Mouse (Mus musculus) embryonic facial prominence, embryonic 13.5 days (tissue): ENCODE measurements at regions not wholly inside any gene's neighbourhood (a gene's known extent, or its start where the extent isn't known, plus 50 kb on each side); places are given as distances from the start of the nearest gene placed in this dataset.
"Not testable (repeated sequence)": the region's sequence is repeated elsewhere in the genome, so short reads cannot be mapped to it uniquely, and the experiment has no call there.

ENCODE experiments used
- ATAC-seq: fragments of 200-750 bp; cut with Nextera tagmentation; 2 replicates; pipeline ENCODE4 v1.8.0; 2017; ENCODE audit warnings: low read depth; ENCODE audit not compliant: insufficient number of reproducible peaks, insufficient read depth, low FRiP score, low TSS enrichment
- H3K27ac ChIP-seq: fragments of 300-500 bp; sonication (generic); 2 replicates; pipeline ENCODE4 v1.5.1; 2015; ENCODE audit warnings: moderate library complexity, mild to moderate bottlenecking, inconsistent platforms
- H3K27me3 ChIP-seq: fragments of 300-500 bp; sonication (generic); 2 replicates; pipeline ENCODE4 v1.6.1; 2015; ENCODE audit warnings: mild to moderate bottlenecking, inconsistent platforms
- H3K36me3 ChIP-seq: fragments of 300-500 bp; sonication (generic); 2 replicates; pipeline ENCODE4 v1.6.1; 2015; ENCODE audit warnings: mild to moderate bottlenecking, inconsistent platforms
- H3K4me1 ChIP-seq: fragments of 300-500 bp; sonication (generic); 2 replicates; pipeline ENCODE4 v1.6.1; 2015; ENCODE audit warnings: inconsistent platforms
- H3K4me2 ChIP-seq: fragments of 300-500 bp; sonication (generic); 2 replicates; pipeline ENCODE4 v1.6.1; 2015; ENCODE audit warnings: moderate library complexity, mild to moderate bottlenecking, inconsistent platforms
- H3K4me3 ChIP-seq: fragments of 300-500 bp; sonication (generic); 2 replicates; pipeline ENCODE4 v1.5.1; 2015; ENCODE audit warnings: mild to moderate bottlenecking, inconsistent platforms
- H3K9ac ChIP-seq: fragments of 300-500 bp; sonication (generic); 2 replicates; pipeline ENCODE4 v1.6.1; 2015; ENCODE audit warnings: mild to moderate bottlenecking, inconsistent platforms
- H3K9me3 ChIP-seq: fragments of 300-500 bp; sonication (generic); 2 replicates; pipeline ENCODE4 v1.6.1; 2016; ENCODE audit warnings: inconsistent platforms
- WGBS: fragments of 180-500 bp; shearing (Covaris S2); methylation state at CpG from one replicate; pipeline ENCODE4 v1.1.7; 2015; ENCODE audit warnings: mixed read lengths; 5-methylcytosine and 5-hydroxymethylcytosine counted together

DNA sequence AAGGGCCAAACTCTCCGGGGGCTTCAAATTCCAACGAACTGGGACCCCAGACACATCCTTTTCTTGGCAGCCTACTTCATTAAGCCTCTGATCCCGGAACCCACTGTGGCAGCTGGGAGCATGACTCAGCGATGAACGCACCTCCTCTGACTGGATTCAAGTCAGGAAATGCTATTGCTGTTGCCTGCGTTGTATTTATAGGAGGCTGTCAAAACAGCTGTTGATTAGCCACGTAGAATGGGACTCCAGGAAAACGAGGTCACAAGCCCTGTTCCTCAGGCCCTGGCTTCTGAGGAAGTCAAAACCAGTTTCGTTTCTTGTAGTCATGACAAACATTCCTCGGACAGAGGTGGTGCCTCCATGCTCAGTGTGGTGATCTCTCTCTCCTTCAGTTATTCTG, 295.0 kb downstream of the Diras2 start:
- no peak overlapping the region for H3K4me3 ChIP-seq
- WGBS, result 39% methylated on average over 10 of the region's 10 CpGs

DNA sequence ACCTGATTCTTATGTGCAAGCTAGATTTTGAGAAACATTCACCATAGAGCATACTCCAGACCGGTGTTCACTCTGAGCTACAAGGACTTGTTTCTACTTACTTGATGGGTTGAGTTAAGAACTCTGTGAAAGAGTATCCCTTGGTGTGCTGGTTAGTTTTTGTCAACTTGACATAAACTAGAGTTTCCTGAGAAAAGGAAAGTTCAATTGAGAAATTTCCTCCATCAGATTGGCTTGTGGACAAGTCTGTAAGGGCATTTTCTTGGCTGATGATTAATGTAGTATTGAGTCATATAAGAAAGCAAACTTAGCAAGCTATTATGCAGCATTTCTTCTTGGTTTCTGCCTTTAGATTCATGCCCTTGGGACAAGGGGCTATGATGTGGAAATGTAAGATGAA, 291.5 kb downstream of the Diras2 start:
- ATAC-seq, result no peak
- Histone ChIP-seq H3K9me3 (no peaks in the 10 kb centered on the region), H3K4me3 (no peak overlapping the region), H3K4me1 (peaks cover 4% of the 10 kb centered on the region; the same call in 1 of the 2 replicates), H3K4me2 (no peak overlapping the region), H3K27ac (no peak overlapping the region), H3K27me3 (no peaks in the 10 kb centered on the region), H3K36me3 (no peaks in the 10 kb centered on the region), H3K9ac (no peak overlapping the region)
- WGBS, result 95% methylated on average over 1 of the region's 1 CpGs

More for the DNA sequence above, 295.0 kb downstream of the Diras2 start:
- Histone ChIP-seq H3K36me3 (no peaks in the 10 kb centered on the region), H3K9ac (no peak overlapping the region), H3K4me1 (peaks cover 4% of the 10 kb centered on the region; the same call in 1 of the 2 replicates), H3K27me3 (no peaks in the 10 kb centered on the region), H3K9me3 (no peaks in the 10 kb centered on the region), H3K4me2 (peak overlapping the region; percentile 17; the same call in 1 of the 2 replicates), H3K27ac (no peak overlapping the region)
- no peak for ATAC-seq

DNA sequence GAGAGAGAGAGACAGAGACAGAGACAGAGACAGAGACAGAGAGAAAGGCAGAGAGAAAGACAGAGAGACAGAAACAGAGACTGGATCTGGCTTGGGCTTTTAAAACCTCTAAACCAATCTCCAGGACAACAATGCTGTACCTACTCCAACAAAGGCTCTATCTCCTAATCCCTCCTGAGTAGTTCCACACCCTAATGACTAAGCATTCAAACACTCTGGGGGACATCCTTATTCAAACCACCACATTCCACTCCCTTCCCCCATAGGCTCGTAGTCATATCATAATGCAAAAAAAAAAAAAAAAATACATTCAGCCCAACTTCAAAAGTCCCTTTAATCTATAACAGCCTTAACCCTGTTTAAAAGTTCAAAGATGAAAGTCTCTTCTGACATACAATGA, 289.3 kb downstream of the Diras2 start:
- ATAC-seq, result no peak
- Histone ChIP-seq H3K4me1 (no peaks in the 10 kb centered on the region), H3K36me3 (no peaks in the 10 kb centered on the region), H3K27me3 (no peaks in the 10 kb centered on the region), H3K4me2 (no peak overlapping the region), H3K4me3 (no peak overlapping the region), H3K27ac (no peak overlapping the region), H3K9ac (no peak overlapping the region), H3K9me3 (no peaks in the 10 kb centered on the region)
- 33% methylated on average over 1 of the region's 1 CpGs for WGBS

DNA sequence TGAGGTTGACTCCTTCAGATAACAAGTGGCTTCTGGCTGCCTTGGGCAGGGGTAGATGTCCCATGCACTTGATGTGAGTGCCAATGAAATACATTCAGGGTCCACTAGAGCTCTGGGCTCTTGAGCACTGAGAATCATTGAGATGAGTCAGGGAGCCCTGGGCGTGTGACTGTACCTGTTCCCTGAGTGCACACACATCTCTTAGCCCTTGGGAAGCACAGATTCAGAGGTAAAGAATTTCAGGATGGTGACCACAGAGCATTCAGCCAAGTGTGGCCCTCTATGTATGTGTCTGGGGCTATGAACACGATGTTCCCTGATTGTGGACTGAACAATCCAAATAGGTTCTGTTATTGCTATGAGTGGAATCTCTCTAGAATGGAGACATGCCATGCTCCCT, 281.6 kb downstream of the Diras2 start:
- Histone ChIP-seq H3K9me3 (no peaks in the 10 kb centered on the region), H3K4me2 (no peak overlapping the region), H3K9ac (no peak overlapping the region), H3K4me1 (no peaks in the 10 kb centered on the region), H3K27ac (no peak overlapping the region), H3K36me3 (no peaks in the 10 kb centered on the region), H3K4me3 (no peak overlapping the region), H3K27me3 (no peaks in the 10 kb centered on the region)
- WGBS, result 91% methylated on average over 2 of the region's 2 CpGs
- no peak for ATAC-seq

DNA sequence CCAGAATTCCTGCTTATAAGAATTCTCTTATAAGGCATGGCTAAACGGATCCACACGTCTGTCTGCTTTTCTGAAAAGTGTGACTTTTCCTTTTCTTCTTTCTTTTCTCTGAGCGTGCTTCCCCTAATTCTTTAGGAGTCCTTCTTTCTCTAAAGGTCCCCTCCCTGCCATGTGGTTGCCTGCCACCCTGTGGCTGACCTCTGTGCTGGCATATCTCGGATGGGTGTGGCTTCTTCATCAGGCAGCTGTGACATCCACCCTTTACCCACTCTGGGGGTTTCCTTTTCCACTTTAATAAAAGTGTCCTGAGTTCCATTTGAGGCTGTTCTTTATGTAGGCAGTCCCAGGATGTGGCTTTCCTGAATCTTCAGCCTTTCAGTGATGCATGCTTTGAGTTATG, 280.7 kb downstream of the Diras2 start:
- Histone ChIP-seq H3K27ac (no peak overlapping the region), H3K4me2 (no peak overlapping the region), H3K9me3 (no peaks in the 10 kb centered on the region), H3K9ac (no peak overlapping the region), H3K4me3 (no peak overlapping the region), H3K4me1 (no peaks in the 10 kb centered on the region), H3K36me3 (no peaks in the 10 kb centered on the region), H3K27me3 (no peaks in the 10 kb centered on the region)
- ATAC-seq, result no peak
- WGBS, result 49% methylated on average over 4 of the region's 4 CpGs

DNA sequence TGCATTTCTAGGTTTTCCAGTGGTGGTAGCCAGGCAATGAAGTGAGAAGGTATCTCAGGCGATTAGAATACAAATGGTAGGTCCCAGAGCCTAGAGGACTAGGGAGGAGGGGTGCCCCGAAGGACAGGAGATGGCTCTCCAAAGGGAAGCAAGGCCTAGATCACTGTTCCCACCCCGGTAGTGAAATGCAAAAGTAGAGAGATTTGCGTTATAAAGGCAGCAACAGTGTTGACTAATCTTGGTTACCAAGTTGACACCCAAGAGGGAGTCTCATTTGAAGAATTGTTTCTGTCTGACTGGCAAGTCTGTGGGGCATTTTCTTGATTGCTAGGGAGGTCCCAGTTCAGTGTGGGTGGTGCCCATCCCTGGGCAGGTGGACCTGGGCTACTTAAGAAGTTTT, 278.8 kb downstream of the Diras2 start:
- 52% methylated on average over 4 of the region's 4 CpGs for WGBS
- no peaks in the 10 kb centered on the region for H3K9me3 ChIP-seq

DNA sequence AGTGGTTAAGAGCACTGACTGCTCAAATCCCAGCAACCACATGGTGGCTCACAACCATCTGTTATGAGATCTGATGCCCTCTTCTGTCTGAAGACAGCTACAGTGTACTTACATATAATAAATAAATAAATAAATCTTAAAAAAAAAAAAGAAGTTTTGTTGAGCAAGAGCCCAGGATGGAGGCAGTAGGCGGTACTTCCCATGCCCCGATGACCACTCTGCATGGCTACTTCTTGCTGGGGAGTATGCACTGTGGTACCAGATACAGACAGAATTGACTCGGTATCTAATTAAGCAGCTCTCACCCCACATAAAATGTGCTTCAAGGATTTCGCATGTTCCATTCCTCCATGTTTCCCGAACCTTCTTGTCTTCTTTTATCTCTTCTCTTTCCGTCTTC, 278.4 kb downstream of the Diras2 start:
- WGBS, result 31% methylated on average over 6 of the region's 6 CpGs
- not testable (repeated sequence) for H3K9ac ChIP-seq, H3K4me3 ChIP-seq, H3K4me2 ChIP-seq, H3K9me3 ChIP-seq, H3K27me3 ChIP-seq, ATAC-seq, H3K36me3 ChIP-seq, H3K27ac ChIP-seq, H3K4me1 ChIP-seq

More for the DNA sequence above, 278.8 kb downstream of the Diras2 start:
- no peak overlapping the region for H3K4me3 ChIP-seq
- no peaks in the 10 kb centered on the region for H3K36me3 ChIP-seq
- no peak overlapping the region for H3K4me2 ChIP-seq
- no peak overlapping the region for H3K9ac ChIP-seq
- H3K27me3 ChIP-seq, result no peaks in the 10 kb centered on the region
- no peak overlapping the region for H3K27ac ChIP-seq
- no peak for ATAC-seq
- no peaks in the 10 kb centered on the region for H3K4me1 ChIP-seq

DNA sequence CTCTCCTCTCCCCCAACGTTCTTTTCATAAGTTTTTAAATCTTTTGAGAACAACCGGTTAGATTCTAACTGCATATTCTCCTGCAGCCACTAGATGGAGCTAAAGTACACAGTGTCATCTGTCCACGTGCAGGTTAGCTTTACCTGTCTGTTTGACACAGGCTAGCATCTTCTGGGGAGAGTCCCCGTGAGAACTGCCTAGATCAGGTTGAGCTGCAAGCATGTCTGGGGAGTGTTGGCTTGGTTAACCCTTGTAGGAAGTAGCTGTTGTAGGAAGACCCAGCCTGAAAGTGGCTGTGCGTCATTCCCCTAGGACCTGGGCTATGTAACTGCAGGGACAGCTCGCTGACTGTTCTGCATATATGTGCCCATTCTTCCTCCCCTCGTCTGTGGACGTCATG, 277.9 kb downstream of the Diras2 start:
- WGBS, result 29% methylated on average over 8 of the region's 8 CpGs

DNA sequence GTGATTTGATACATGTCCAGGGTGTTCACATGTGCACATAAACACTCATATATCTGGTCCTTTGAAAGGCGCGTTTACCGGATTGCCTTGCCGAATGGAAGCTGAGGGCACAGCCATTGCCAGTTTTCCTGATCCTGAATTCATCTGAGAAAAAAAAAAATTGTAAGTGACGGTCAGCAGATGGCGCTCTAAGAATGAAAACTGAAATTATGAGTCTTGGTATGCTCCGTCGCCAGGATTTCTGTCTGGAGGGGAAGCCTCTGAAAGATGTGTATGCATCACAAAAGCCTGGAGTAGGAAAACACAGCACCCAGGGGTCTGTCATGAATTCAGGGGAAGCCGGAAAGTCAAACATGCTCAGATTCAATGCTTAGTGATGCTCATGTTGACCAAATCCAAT, 276.9 kb downstream of the Diras2 start:
- Histone ChIP-seq H3K4me1 (no peaks in the 10 kb centered on the region), H3K9me3 (no peaks in the 10 kb centered on the region), H3K4me3 (no peak overlapping the region), H3K36me3 (no peaks in the 10 kb centered on the region), H3K27ac (no peak overlapping the region), H3K27me3 (no peaks in the 10 kb centered on the region), H3K4me2 (no peak overlapping the region), H3K9ac (no peak overlapping the region)
- 7% methylated on average over 9 of the region's 9 CpGs for WGBS
- no peak for ATAC-seq

More for the DNA sequence above, 277.9 kb downstream of the Diras2 start:
- Histone ChIP-seq H3K4me3 (no peak overlapping the region), H3K27ac (no peak overlapping the region), H3K27me3 (no peaks in the 10 kb centered on the region), H3K4me2 (no peak overlapping the region), H3K9me3 (no peaks in the 10 kb centered on the region), H3K36me3 (no peaks in the 10 kb centered on the region), H3K9ac (no peak overlapping the region), H3K4me1 (no peaks in the 10 kb centered on the region)
- ATAC-seq, result no peak

DNA sequence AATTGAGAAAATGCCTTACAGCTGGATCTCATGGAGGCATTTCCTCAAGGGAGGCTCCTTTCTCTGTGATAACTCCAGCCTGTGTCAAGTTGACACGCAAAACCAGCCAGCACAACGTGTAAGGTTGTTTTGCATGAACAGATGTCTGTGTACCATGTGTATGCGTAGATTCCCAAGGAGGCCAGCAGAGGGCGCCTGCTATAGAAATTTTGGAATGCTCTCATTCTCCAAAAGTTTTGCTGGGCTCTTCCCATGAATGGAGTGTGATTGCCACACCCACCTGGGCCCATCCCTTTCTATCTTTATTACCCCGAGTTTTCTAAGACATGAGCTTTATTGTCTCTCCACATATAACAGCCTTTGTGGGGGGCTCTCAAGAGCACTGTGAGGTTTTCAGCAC, 275.4 kb downstream of the Diras2 start:
- no peak overlapping the region for H3K27ac ChIP-seq
- no peaks in the 10 kb centered on the region for H3K36me3 ChIP-seq
- no peak overlapping the region for H3K4me2 ChIP-seq
- H3K27me3 ChIP-seq, result no peaks in the 10 kb centered on the region
- H3K9ac ChIP-seq, result no peak overlapping the region
- no peak overlapping the region for H3K4me3 ChIP-seq
- no peaks in the 10 kb centered on the region for H3K4me1 ChIP-seq
- no peak for ATAC-seq
- 54% methylated on average over 5 of the region's 5 CpGs for WGBS
- no peaks in the 10 kb centered on the region for H3K9me3 ChIP-seq

DNA sequence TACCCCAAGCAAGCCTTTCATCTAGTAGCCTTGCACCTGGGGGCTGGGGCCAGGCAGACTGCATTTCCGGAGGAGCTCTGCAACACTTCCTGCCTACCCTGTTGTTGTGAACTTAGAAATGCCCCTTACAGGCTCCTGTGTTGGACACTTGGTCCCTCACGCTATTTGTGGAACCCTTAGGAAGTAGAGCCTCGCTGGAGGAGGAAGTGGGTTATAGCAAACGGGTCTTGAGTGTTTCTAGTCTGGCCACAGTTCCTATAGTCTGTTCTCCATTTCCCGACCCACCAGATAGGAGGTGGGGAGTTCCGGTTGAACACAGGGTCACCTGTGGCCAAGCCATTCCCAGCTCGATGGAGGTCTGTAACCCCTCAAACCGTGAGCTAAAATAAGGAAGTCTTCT, 272.7 kb downstream of the Diras2 start:
- no peaks in the 10 kb centered on the region for H3K9me3 ChIP-seq
- H3K27ac ChIP-seq, result no peak overlapping the region
- ATAC-seq, result no peak
- WGBS, result 80% methylated on average over 8 of the region's 8 CpGs
- H3K27me3 ChIP-seq, result no peaks in the 10 kb centered on the region
- H3K4me2 ChIP-seq, result no peak overlapping the region
- H3K9ac ChIP-seq, result no peak overlapping the region
- no peaks in the 10 kb centered on the region for H3K4me1 ChIP-seq
- H3K36me3 ChIP-seq, result no peaks in the 10 kb centered on the region
- H3K4me3 ChIP-seq, result no peak overlapping the region

DNA sequence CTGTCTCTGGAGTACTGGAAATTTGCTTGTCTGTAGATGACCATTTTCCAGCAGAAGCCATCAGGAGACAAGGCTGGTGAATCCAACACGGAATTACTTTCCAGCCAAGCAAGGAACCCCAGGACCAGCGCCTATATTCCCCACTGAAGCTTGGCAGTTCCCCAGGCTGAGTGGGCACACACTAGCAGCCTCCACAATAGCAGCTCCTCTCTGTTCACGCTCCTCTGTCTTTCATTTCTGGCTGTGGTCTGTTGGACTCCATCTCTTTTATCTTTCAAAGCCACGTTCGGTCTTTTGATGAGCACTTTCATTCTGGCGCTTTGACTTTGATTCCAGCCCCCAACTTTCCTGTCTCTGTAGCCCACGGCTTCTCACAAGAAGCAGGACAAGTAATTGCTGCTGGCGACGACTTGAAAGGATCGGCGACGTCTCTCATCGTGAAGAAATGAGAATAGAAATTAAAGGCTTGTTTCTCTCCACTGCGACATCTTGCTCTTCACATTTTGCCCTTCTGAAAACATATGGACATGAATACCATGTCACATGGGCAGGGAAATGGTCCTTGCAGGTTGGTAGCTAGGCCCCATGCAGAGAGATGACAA, 268.0 kb downstream of the Diras2 start:
- Histone ChIP-seq H3K9ac (no peak overlapping the region), H3K36me3 (no peaks in the 10 kb centered on the region), H3K4me3 (no peak overlapping the region), H3K27me3 (no peaks in the 10 kb centered on the region), H3K27ac (no peak overlapping the region), H3K4me2 (no peak overlapping the region), H3K9me3 (no peaks in the 10 kb centered on the region), H3K4me1 (0 out of 2 replicates have a peak, but pooled peaks cover 3% of the 10 kb centered on the region)
- WGBS, result 72% methylated on average over 14 of the region's 14 CpGs
- ATAC-seq, result no peak
